Mouse (Mus musculus) liver, embryonic 14.5 days (tissue): Measurements from ENCODE around the gene Ncbp1.

Experiments
- CTCF ChIP-seq: IDR thresholded peaks from 2 replicates; pipeline ENCODE4 v1.5.1; 2016; ENCODE audit warnings: antibody characterized with exemption, low read depth, control low read depth
- EP300 ChIP-seq: IDR thresholded peaks from 2 replicates; pipeline ENCODE4 v1.6.1; 2016; ENCODE audit warnings: antibody characterized with exemption, low read depth

DNA sequence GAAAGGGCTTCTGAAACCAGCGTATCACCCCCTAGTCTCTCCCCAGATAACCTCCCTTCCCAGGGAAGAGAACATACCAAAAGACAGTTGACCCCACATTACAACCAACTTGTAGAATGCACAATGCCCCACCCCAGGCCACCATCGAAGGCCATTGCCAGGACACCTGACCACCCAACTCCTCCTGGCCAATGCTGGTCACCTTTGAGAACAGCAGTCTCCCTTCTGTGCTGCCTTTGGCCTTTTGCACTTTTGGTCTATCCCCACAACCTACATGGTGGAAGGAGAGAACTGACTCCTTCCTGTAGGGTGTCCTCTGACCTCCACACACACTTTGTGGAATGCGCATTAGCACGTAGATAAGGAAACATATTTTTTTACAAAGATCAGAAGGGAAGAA, 20.9 kb upstream of the Ncbp1 start:
- TF ChIP-seq CTCF (no peak), EP300 (no peak)
